Mouse (Mus musculus): ENCODE measurements around the gene Flna. TPM values are rescaled to one million over a fixed set of nuclear protein-coding genes. Genes with fewer than 3 reads are reported as not detected.
A peak's percentile ranks its signal among the peaks of the same experiment; 100 is the strongest.

Flna gene
- total and polyA plus RNA-seq, 3 experiments: 87.4 to 218 (median 104) TPM

- H3K36me3 ChIP-seq (ENCODE audit: control insufficient read depth, insufficient read depth, low read length): no peaks in the 10 kb centered on the region; the same call in 1 of the 2 replicates
- peak overlapping the region; percentile 79 for H3K9ac ChIP-seq (ENCODE audit: low read depth, low read length)
- DNase-seq: peak; percentile 86 to 90
- peak overlapping the region; percentile 91 for H3K27ac ChIP-seq
- H3K79me2 ChIP-seq (replicated peaks; ENCODE audit: control insufficient read depth, insufficient read depth, low read length): no peaks in the 10 kb centered on the region; the same call in 1 of the 2 replicates
- TF ChIP-seq CTCF (IDR thresholded peaks at IDR 0.05) (no peak), POLR2A (IDR thresholded peaks at IDR 0.05; ENCODE audit: insufficient read depth, low read depth, low read length) (peak; percentile 93)
- WGBS: 19% methylated on average over 39 of the region's 39 CpGs
- peak overlapping the region; percentile 56 for H3K4me3 ChIP-seq
- peaks cover 6% of the 10 kb centered on the region for H3K4me1 ChIP-seq (ENCODE audit: control insufficient read depth, insufficient read depth, low read length)
- no peaks in the 10 kb centered on the region for H3K27me3 ChIP-seq (ENCODE audit: control insufficient read depth, insufficient read depth, low read length)
- intact Hi-C loops (cut with DNase I): loop anchor here (5.0 kb wide), 2 partner anchors 35 to 110 kb away; partner anchors contain the start of genes Fam3a, Flna and Ikbkg
These were observed 32.9 kb upstream of the Flna start for GRCm38 (mm10) chrX:74282395-74283091.

- peaks cover 6% of the 10 kb centered on the region for H3K4me1 ChIP-seq (ENCODE audit: control insufficient read depth, insufficient read depth, low read length)
- peak; percentile 81 to 90 for DNase-seq
- H3K4me3 ChIP-seq: peak within 1 kb of the TSS; percentile 56
- H3K9ac ChIP-seq (ENCODE audit: low read depth, low read length): peak within 1 kb of the TSS; percentile 79
- no peaks in the 10 kb centered on the region; the same call in 1 of the 2 replicates for H3K36me3 ChIP-seq (ENCODE audit: control insufficient read depth, insufficient read depth, low read length)
- TF ChIP-seq POLR2A (IDR thresholded peaks at IDR 0.05; ENCODE audit: insufficient read depth, low read depth, low read length): 0 out of 2 replicates have a peak, but pooled peaks have one; percentile 52
- no peak for TF ChIP-seq EP300 (IDR thresholded peaks at IDR 0.05; ENCODE audit: insufficient read depth, low read depth, low read length)
- TF ChIP-seq CTCF (IDR thresholded peaks at IDR 0.05): 0 out of 2 replicates have a peak, but pooled peaks have one; percentile 22
- intact Hi-C loops (cut with DNase I): loop anchor here (5.0 kb wide), 2 partner anchors 35 to 110 kb away; partner anchors contain the start of genes Fam3a, Flna and Ikbkg
- WGBS: 15% methylated on average over 16 of the region's 16 CpGs
- H3K79me2 ChIP-seq (replicated peaks; ENCODE audit: control insufficient read depth, insufficient read depth, low read length): no peaks in the 10 kb centered on the region; the same call in 1 of the 2 replicates
- peak within 1 kb of the TSS; percentile 91 for H3K27ac ChIP-seq
- no peaks in the 10 kb centered on the region for H3K27me3 ChIP-seq (ENCODE audit: control insufficient read depth, insufficient read depth, low read length)
These were observed 32.2 kb upstream of the Flna start, which contains the start of the genes Taz and Dnase1l1 for GRCm38 (mm10) chrX:74281732-74282394. Gene Taz (plus strand): TSS chrX:74281912. Gene Dnase1l1 (minus strand): TSS chrX:74282337.

GRCm38 (mm10) chrX:74281041-74281731 lies 31.6 kb upstream of the Flna start:
- H3K27ac ChIP-seq: peak overlapping the region; percentile 91
- 13% methylated on average over 14 of the region's 14 CpGs for WGBS
- intact Hi-C loops (cut with DNase I): loop anchor here (5.0 kb wide), 2 partner anchors 34 to 111 kb away; partner anchors contain the start of genes Fam3a, Flna and Ikbkg
- peaks cover 6% of the 10 kb centered on the region for H3K4me1 ChIP-seq (ENCODE audit: control insufficient read depth, insufficient read depth, low read length)
- H3K36me3 ChIP-seq (ENCODE audit: control insufficient read depth, insufficient read depth, low read length): no peaks in the 10 kb centered on the region; the same call in 1 of the 2 replicates
- TF ChIP-seq EP300 (IDR thresholded peaks at IDR 0.05; ENCODE audit: insufficient read depth, low read depth, low read length) (no peak), POLR2A (IDR thresholded peaks at IDR 0.05; ENCODE audit: insufficient read depth, low read depth, low read length) (peak; percentile 54; the same call in 1 of the 2 replicates)
- peak overlapping the region; percentile 59 for H3K9ac ChIP-seq (ENCODE audit: low read depth, low read length)
- H3K27me3 ChIP-seq (ENCODE audit: control insufficient read depth, insufficient read depth, low read length): no peaks in the 10 kb centered on the region
- H3K4me3 ChIP-seq: peak overlapping the region; percentile 56
- no peaks in the 10 kb centered on the region; the same call in 1 of the 2 replicates for H3K79me2 ChIP-seq (replicated peaks; ENCODE audit: control insufficient read depth, insufficient read depth, low read length)
- DNase-seq: no peak

- intact Hi-C loops (cut with DNase I): no loop called here
- TF ChIP-seq EP300 (IDR thresholded peaks at IDR 0.05; ENCODE audit: insufficient read depth, low read depth, low read length) (no peak), CTCF (IDR thresholded peaks at IDR 0.05) (no peak), POLR2A (IDR thresholded peaks at IDR 0.05; ENCODE audit: insufficient read depth, low read depth, low read length) (no peak)
These were observed 28.3 kb upstream of the Flna start for GRCm38 (mm10) chrX:74277916-74278315.

GRCm38 (mm10) chrX:74273422-74274322 lies 24.1 kb upstream of the Flna start:
- H3K4me1 ChIP-seq (ENCODE audit: control insufficient read depth, insufficient read depth, low read length): peaks cover 2% of the 10 kb centered on the region
- intact Hi-C loops (cut with DNase I): loop anchor here (5.0 kb wide), 1 partner anchor 99 kb away; the partner anchor contains the start of genes Slc10a3 and Ubl4a
- H3K36me3 ChIP-seq (ENCODE audit: control insufficient read depth, insufficient read depth, low read length): peaks cover 5% of the 10 kb centered on the region
- TF ChIP-seq POLR2A (IDR thresholded peaks at IDR 0.05; ENCODE audit: insufficient read depth, low read depth, low read length) (0 out of 2 replicates have a peak, but pooled peaks have one; percentile 13), EP300 (IDR thresholded peaks at IDR 0.05; ENCODE audit: insufficient read depth, low read depth, low read length) (no peak), CTCF (IDR thresholded peaks at IDR 0.05) (no peak)
- H3K4me3 ChIP-seq: no peak overlapping the region
- H3K27me3 ChIP-seq (ENCODE audit: control insufficient read depth, insufficient read depth, low read length): no peaks in the 10 kb centered on the region
- H3K9ac ChIP-seq (ENCODE audit: low read depth, low read length): no peak overlapping the region
- no peak for DNase-seq
- H3K79me2 ChIP-seq (replicated peaks; ENCODE audit: control insufficient read depth, insufficient read depth, low read length): no peaks in the 10 kb centered on the region
- 31% methylated on average over 10 of the region's 10 CpGs for WGBS
- H3K27ac ChIP-seq: no peak overlapping the region

More at GRCm38 (mm10) chrX:74277916-74278315, 28.3 kb upstream of the Flna start:
- no peak for DNase-seq
- Histone ChIP-seq H3K36me3 (ENCODE audit: control insufficient read depth, insufficient read depth, low read length) (no peaks in the 10 kb centered on the region), H3K27ac (no peak overlapping the region), H3K4me3 (no peak overlapping the region), H3K79me2 (replicated peaks; ENCODE audit: control insufficient read depth, insufficient read depth, low read length) (no peaks in the 10 kb centered on the region), H3K9ac (ENCODE audit: low read depth, low read length) (no peak overlapping the region), H3K27me3 (ENCODE audit: control insufficient read depth, insufficient read depth, low read length) (no peaks in the 10 kb centered on the region), H3K4me1 (ENCODE audit: control insufficient read depth, insufficient read depth, low read length) (no peaks in the 10 kb centered on the region; the same call in 1 of the 2 replicates)
- WGBS: 64% methylated on average over 8 of the region's 8 CpGs
